Mouse (Mus musculus) megakaryocyte-erythroid progenitor cell, adult 5-6 weeks (primary cell): ENCODE results near the gene H2al1g. TPM values are rescaled to one million over a fixed set of nuclear protein-coding genes. Genes with fewer than 3 reads are reported as not detected.

Source experiments
- ATAC-seq: replicated peaks from 2 replicates; pipeline ENCODE4 v1.8.0; 2016; ENCODE audit warnings: mild to moderate bottlenecking, inconsistent platforms; ENCODE audit not compliant: severe bottlenecking, poor library complexity, low FRiP score, low TSS enrichment
- total RNA-seq, 2 experiments: library from RNA; stranded (forward) in 1 of 2; stranded (reverse) in 1 of 2; fragments of 200-1000, 215-1000 nt in 1 of 2; fragments of >200 nt in 1 of 2; fragmentation: Nextera tagmentation in 1 of 2; gene quantifications; 2 replicates each; pipeline ENCODE4 v1.2.3; 2014 to 2017

The H2al1g gene
- total RNA-seq, 2 experiments from 2014 or later: not detected

DNA sequence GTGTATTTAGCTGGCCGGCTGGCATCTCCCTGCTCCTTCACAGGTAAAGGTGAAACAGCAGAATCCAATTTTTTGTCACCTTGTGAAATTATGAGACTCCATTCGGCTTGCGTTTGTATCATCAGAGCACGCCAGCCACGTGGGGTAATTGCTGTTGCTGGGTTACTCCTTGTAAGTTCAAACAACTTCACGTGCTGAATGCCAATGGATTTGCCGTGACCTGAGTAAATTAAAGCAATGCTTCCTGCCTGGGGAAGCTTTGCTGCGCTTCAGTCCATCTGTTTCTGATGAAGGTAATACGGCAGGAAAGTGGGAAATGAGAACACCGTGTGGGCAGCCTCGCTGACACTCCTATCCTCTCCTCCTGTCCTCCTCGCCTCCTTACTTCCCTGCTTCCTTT is 47.1 kb downstream of the H2al1g start:
- ATAC-seq: no peak

Other genes with a start within 250 kb of the H2al1g start
- not detected in 2 replicates for gene H2al1a, start 19.0 kb upstream of the H2al1g start, total RNA-seq (2014; fragmentation: Nextera tagmentation)
- gene H2al1a, start 19.0 kb upstream of the H2al1g start, total RNA-seq (2017): not detected in 2 replicates
- gene H2al1b, start 15.8 kb upstream of the H2al1g start, total RNA-seq (2014; fragmentation: Nextera tagmentation): not detected in 2 replicates
- gene H2al1b, start 15.8 kb upstream of the H2al1g start, total RNA-seq (2017): not detected in 2 replicates
- gene H2al1c, start 12.6 kb upstream of the H2al1g start, total RNA-seq (2014; fragmentation: Nextera tagmentation): not detected in 2 replicates
- gene H2al1c, start 12.6 kb upstream of the H2al1g start, total RNA-seq (2017): not detected in 2 replicates
- not detected in 2 replicates for gene H2al1d, start 9.4 kb upstream of the H2al1g start, total RNA-seq (2014; fragmentation: Nextera tagmentation)
- gene H2al1d, start 9.4 kb upstream of the H2al1g start, total RNA-seq (2017): not detected in 2 replicates
- gene H2al1e, start 6.3 kb upstream of the H2al1g start, total RNA-seq (2014; fragmentation: Nextera tagmentation): not detected in 2 replicates
- gene H2al1e, start 6.3 kb upstream of the H2al1g start, total RNA-seq (2017): not detected in 2 replicates
- gene H2al1f, start 3.1 kb upstream of the H2al1g start, total RNA-seq (2014; fragmentation: Nextera tagmentation): not detected in 2 replicates
- gene H2al1f, start 3.1 kb upstream of the H2al1g start, total RNA-seq (2017): not detected in 2 replicates
- not detected in 2 replicates for gene H2al1h, start 3.2 kb downstream of the H2al1g start, total RNA-seq (2014; fragmentation: Nextera tagmentation)
- not detected in 2 replicates for gene H2al1h, start 3.2 kb downstream of the H2al1g start, total RNA-seq (2017)
- not detected in 2 replicates for gene H2al1i, start 6.4 kb downstream of the H2al1g start, total RNA-seq (2014; fragmentation: Nextera tagmentation)
- not detected in 2 replicates for gene H2al1i, start 6.4 kb downstream of the H2al1g start, total RNA-seq (2017)
- gene H2al1j, start 9.6 kb downstream of the H2al1g start, total RNA-seq (2014; fragmentation: Nextera tagmentation): not detected in 2 replicates
- not detected in 2 replicates for gene H2al1j, start 9.6 kb downstream of the H2al1g start, total RNA-seq (2017)